21 mouse cellular contexts compared by ENCODE assay signal in genomic region chr16:7102486-7102885, GRCm38 (mm10).
A peak's percentile ranks its signal among the peaks of the same experiment; 100 is the strongest.
DNase-seq lines count a peak whose midpoint lies in the region; ATAC-seq and TF ChIP-seq lines count a peak whose summit lies in the region.
"Had no signal": no experiment of that assay in that cellular context is flagged by ENCODE, and none has a peak within 500 bp of the region (broad histone marks: within the 10 kb centered on the region; RNA-seq: fewer than 3 reads in every experiment).

No protein-coding gene starts in this region.

- no peaks in the 10 kb centered on the region for H3K9me3 ChIP-seq in midbrain, embryonic 11.5 days (ENCODE audit: control insufficient read depth, low read length)
- no peaks in the 10 kb centered on the region for H3K9me3 ChIP-seq in intestine, embryonic 16.5 days (ENCODE audit: control insufficient read depth, low read length)
- H3K9me3 ChIP-seq: embryonic facial prominence, embryonic 15.5 days; forebrain, embryonic 10.5 days; limb, embryonic 10.5 days; midbrain, embryonic 12.5 days had no signal

- DNase-seq in adrenal gland, postnatal 14 days, result peak; percentile 9
- DNase-seq in adrenal gland, postnatal 10 days, result no peak
- no peak for DNase-seq in layer of hippocampus, adult 2 months (ENCODE audit: low spot score in 2 of 2)
- no peak for DNase-seq in layer of hippocampus, adult 9-10 months (ENCODE audit: low spot score)
- peak; percentile 49 to 58 for DNase-seq in cerebellum, postnatal 25 days
- DNase-seq in midbrain, embryonic 11.5 days (ENCODE audit: low spot score, missing footprints), result no peak
- DNase-seq: embryo, embryonic 11 days; kidney, adult 2 months; kidney, postnatal 36 days; lung, embryonic 14.5 days; lung, postnatal 4 days; thymus, postnatal 14 days had no signal

- WGBS in midbrain, embryonic 11.5 days, result 90% methylated on average over 1 of the region's 1 CpGs
- 79% methylated on average over 1 of the region's 1 CpGs for WGBS in intestine, embryonic 16.5 days

- H3K4me3 ChIP-seq in layer of hippocampus, adult 2 months, result no peak overlapping the region
- no peak overlapping the region for H3K4me3 ChIP-seq in midbrain, embryonic 11.5 days (ENCODE audit: low read depth, low read length)
- H3K4me3 ChIP-seq in intestine, embryonic 16.5 days (ENCODE audit: low read length), result no peak overlapping the region
- H3K4me3 ChIP-seq: embryonic facial prominence, embryonic 15.5 days; forebrain, embryonic 10.5 days; limb, embryonic 10.5 days; midbrain, embryonic 12.5 days had no signal

- peak overlapping the region; percentile 62; the same call in 1 of the 2 replicates for H3K27ac ChIP-seq in layer of hippocampus, adult 2 months
- H3K27ac ChIP-seq in midbrain, embryonic 11.5 days (ENCODE audit: low read depth, low read length), result no peak overlapping the region
- no peak overlapping the region for H3K27ac ChIP-seq in intestine, embryonic 16.5 days (ENCODE audit: low read length)
- H3K27ac ChIP-seq: embryonic facial prominence, embryonic 15.5 days; forebrain, embryonic 10.5 days; hindbrain, postnatal 0 days; limb, embryonic 10.5 days; midbrain, embryonic 12.5 days; stomach, postnatal 0 days had no signal

- TF ChIP-seq CTCF in layer of hippocampus, adult 2 months (conservative IDR thresholded peaks at IDR 0.05), result no peak

- no peaks in the 10 kb centered on the region for H3K4me1 ChIP-seq in midbrain, embryonic 11.5 days (ENCODE audit: control insufficient read depth, insufficient read depth, low read length)
- H3K4me1 ChIP-seq in intestine, embryonic 16.5 days (ENCODE audit: control insufficient read depth, insufficient read depth, low read length), result no peaks in the 10 kb centered on the region
- H3K4me1 ChIP-seq: embryonic facial prominence, embryonic 15.5 days; forebrain, embryonic 10.5 days; midbrain, embryonic 12.5 days had no signal

- no peak overlapping the region for H3K4me2 ChIP-seq in midbrain, embryonic 11.5 days
- H3K4me2 ChIP-seq in intestine, embryonic 16.5 days (ENCODE audit: low read depth, low read length), result no peak overlapping the region
- H3K4me2 ChIP-seq: embryonic facial prominence, embryonic 15.5 days; liver, embryonic 11.5 days; lung, embryonic 14.5 days; midbrain, embryonic 12.5 days had no signal

- H3K36me3 ChIP-seq in midbrain, embryonic 11.5 days (ENCODE audit: control insufficient read depth, insufficient read depth, low read length), result no peaks in the 10 kb centered on the region
- no peaks in the 10 kb centered on the region for H3K36me3 ChIP-seq in intestine, embryonic 16.5 days (ENCODE audit: control insufficient read depth, insufficient read depth, low read length)
- H3K36me3 ChIP-seq: embryonic facial prominence, embryonic 15.5 days; forebrain, embryonic 10.5 days; limb, embryonic 10.5 days; midbrain, embryonic 12.5 days had no signal

- no peaks in the 10 kb centered on the region for H3K27me3 ChIP-seq in midbrain, embryonic 11.5 days (ENCODE audit: control insufficient read depth, insufficient read depth, low read length)
- no peaks in the 10 kb centered on the region for H3K27me3 ChIP-seq in intestine, embryonic 16.5 days (replicated peaks; ENCODE audit: control insufficient read depth, insufficient read depth, low read length)
- H3K27me3 ChIP-seq: embryonic facial prominence, embryonic 15.5 days; midbrain, embryonic 12.5 days had no signal

- no peak for ATAC-seq in midbrain, embryonic 11.5 days (ENCODE audit: low FRiP score)
- no peak for ATAC-seq in intestine, embryonic 16.5 days
- no peak for ATAC-seq in megakaryocyte, adult 5-6 weeks (ENCODE audit: poor library complexity, severe bottlenecking)
- ATAC-seq: hindbrain, postnatal 0 days had no signal

- no peak overlapping the region for H3K9ac ChIP-seq in midbrain, embryonic 11.5 days (ENCODE audit: low read length)
- H3K9ac ChIP-seq in intestine, embryonic 16.5 days (ENCODE audit: low read depth, low read length), result no peak overlapping the region
- H3K9ac ChIP-seq: embryonic facial prominence, embryonic 15.5 days; lung, embryonic 14.5 days; midbrain, embryonic 12.5 days had no signal

Comparison
In these comparisons a context has a peak if more than half of its experiments do, and no peak if none do; other contexts are left out.
1. DNase-seq: peak in adrenal gland, postnatal 14 days (single experiment) and cerebellum, postnatal 25 days (2 of 2); none in adrenal gland, postnatal 10 days (single experiment), layer of hippocampus, adult 2 months (0 of 2), layer of hippocampus, adult 9-10 months (single experiment) and midbrain, embryonic 11.5 days (single experiment).